Mouse (Mus musculus): ENCODE data around the gene Olfr447. TPM values are rescaled to one million over a fixed set of nuclear protein-coding genes. Genes with fewer than 3 reads are reported as not detected.

The Olfr447 gene
- polyA plus RNA-seq, 1 experiment from 2014 or later, result not detected

DNA sequence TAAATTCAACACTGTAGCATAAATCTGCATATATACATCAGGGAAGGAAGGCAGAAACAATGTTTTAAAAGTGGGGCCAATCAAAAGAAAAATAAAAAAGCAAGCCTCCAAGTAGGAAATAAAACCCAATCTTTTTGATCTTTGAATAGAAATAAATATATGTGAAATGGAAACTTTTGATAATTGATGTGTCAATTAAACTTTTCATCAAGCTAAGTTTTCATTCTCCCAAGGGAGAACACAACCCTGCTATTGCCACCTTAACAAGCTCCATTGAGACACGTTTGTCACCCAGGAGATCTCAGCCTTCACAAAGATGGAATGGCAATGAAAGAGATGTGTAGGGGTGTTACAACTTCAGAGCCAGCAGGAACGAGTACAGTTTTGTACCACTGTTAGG is 12.4 kb downstream of the Olfr447 start, which contains the start of gene Olfr446:
Gene Olfr446, plus strand, starts transcription at position 301 of the 400 bp plus-strand sequence.
- H3K4me3 ChIP-seq (ENCODE audit: low read depth, low read length), result no peak within 1 kb of the TSS
- H3K36me3 ChIP-seq (ENCODE audit: control insufficient read depth, insufficient read depth, low read length), result no peaks in the 10 kb centered on the region
- no peak within 1 kb of the TSS for H3K4me2 ChIP-seq (replicated peaks; ENCODE audit: low read depth)
- no peak within 1 kb of the TSS for H3K27ac ChIP-seq (replicated peaks)
- no peak for ATAC-seq (ENCODE audit: low FRiP score, low TSS enrichment)
- H3K9me3 ChIP-seq (ENCODE audit: control insufficient read depth, low read length), result no peaks in the 10 kb centered on the region
- WGBS, result 63% methylated on average over 2 of the region's 2 CpGs
- TF ChIP-seq EP300 (optimal IDR thresholded peaks at IDR 0.05) (no peak), CTCF (IDR thresholded peaks at IDR 0.05; ENCODE audit: low read depth) (no peak)
- no peak for DNase-seq (ENCODE audit: low spot score)
- no peak within 1 kb of the TSS for H3K9ac ChIP-seq (ENCODE audit: low read length)
- H3K27me3 ChIP-seq (ENCODE audit: control insufficient read depth, insufficient read depth, low read length), result no peaks in the 10 kb centered on the region
- no peaks in the 10 kb centered on the region for H3K4me1 ChIP-seq (replicated peaks; ENCODE audit: control insufficient read depth, insufficient read depth)

DNA sequence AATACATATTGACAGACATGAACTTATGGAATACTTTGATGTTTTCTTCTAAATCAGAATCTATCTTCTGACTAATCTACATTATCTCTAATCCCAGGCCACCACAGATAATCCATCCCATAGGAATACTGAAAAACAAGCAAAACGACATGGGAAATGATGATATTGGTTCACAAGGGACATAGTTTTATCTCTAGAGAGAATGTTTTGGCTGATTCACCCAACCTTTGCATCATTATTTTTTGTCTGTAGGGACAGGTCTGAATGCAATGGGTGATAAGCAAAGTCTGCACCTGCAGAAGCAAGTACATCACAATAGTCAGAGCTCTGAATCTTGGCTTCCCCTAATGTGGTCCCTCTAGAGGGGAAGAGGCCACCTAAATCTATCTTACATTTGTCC is 40.1 kb downstream of the Olfr447 start, which contains the start of gene Olfr444:
Gene Olfr444, plus strand, starts transcription at position 301 of the 400 bp plus-strand sequence.
- no peak for DNase-seq (ENCODE audit: low spot score)
- no peak within 1 kb of the TSS for H3K4me3 ChIP-seq (ENCODE audit: low read depth, low read length)
- H3K36me3 ChIP-seq (ENCODE audit: control insufficient read depth, insufficient read depth, low read length), result no peaks in the 10 kb centered on the region
- H3K27me3 ChIP-seq (ENCODE audit: control insufficient read depth, insufficient read depth, low read length), result no peaks in the 10 kb centered on the region
- 79% methylated on average over 1 of the region's 1 CpGs for WGBS
- no peak within 1 kb of the TSS for H3K27ac ChIP-seq (replicated peaks)
- no peaks in the 10 kb centered on the region for H3K9me3 ChIP-seq (ENCODE audit: control insufficient read depth, low read length)
- H3K9ac ChIP-seq (ENCODE audit: low read length), result no peak within 1 kb of the TSS
- ATAC-seq (ENCODE audit: low FRiP score, low TSS enrichment), result no peak
- no peak within 1 kb of the TSS for H3K4me2 ChIP-seq (replicated peaks; ENCODE audit: low read depth)
- H3K4me1 ChIP-seq (replicated peaks; ENCODE audit: control insufficient read depth, insufficient read depth), result no peaks in the 10 kb centered on the region
- no peak for TF ChIP-seq EP300 (optimal IDR thresholded peaks at IDR 0.05)

Other genes with a start within 250 kb of the Olfr447 start
- 32.9 and 35.6 TPM in 2 replicates for gene Tcaf1, start 198.8 kb upstream of the Olfr447 start, polyA plus RNA-seq (2015; fragmentation: Nextera tagmentation; extraction: Ambion mirVana)
- not detected in 2 replicates for gene Olfr453, start 169.5 kb upstream of the Olfr447 start, polyA plus RNA-seq (2015; fragmentation: Nextera tagmentation; extraction: Ambion mirVana)
- gene Olfr38, start 152.5 kb upstream of the Olfr447 start, polyA plus RNA-seq (2015; fragmentation: Nextera tagmentation; extraction: Ambion mirVana), result not detected in 2 replicates
- gene Olfr452, start 123.8 kb upstream of the Olfr447 start, polyA plus RNA-seq (2015; fragmentation: Nextera tagmentation; extraction: Ambion mirVana), result not detected in 2 replicates
- gene Olfr450, start 96.9 kb upstream of the Olfr447 start, polyA plus RNA-seq (2015; fragmentation: Nextera tagmentation; extraction: Ambion mirVana), result not detected in 2 replicates
- gene Olfr449, start 74.5 kb upstream of the Olfr447 start, polyA plus RNA-seq (2015; fragmentation: Nextera tagmentation; extraction: Ambion mirVana), result not detected in 2 replicates
- gene Olfr448, start 18.4 kb upstream of the Olfr447 start, polyA plus RNA-seq (2015; fragmentation: Nextera tagmentation; extraction: Ambion mirVana), result not detected in 2 replicates
- not detected in 2 replicates for gene Olfr446, start 12.5 kb downstream of the Olfr447 start, polyA plus RNA-seq (2015; fragmentation: Nextera tagmentation; extraction: Ambion mirVana)
- gene Olfr444, start 40.2 kb downstream of the Olfr447 start, polyA plus RNA-seq (2015; fragmentation: Nextera tagmentation; extraction: Ambion mirVana), result not detected in 2 replicates
- gene Olfr441, start 197.5 kb downstream of the Olfr447 start, polyA plus RNA-seq (2015; fragmentation: Nextera tagmentation; extraction: Ambion mirVana), result 0.04 TPM in 1 of 2 replicates, not detected in the other
- 0.02 TPM in 1 of 2 replicates, not detected in the other for gene Olfr237-ps1, start 237.7 kb downstream of the Olfr447 start, polyA plus RNA-seq (2015; fragmentation: Nextera tagmentation; extraction: Ambion mirVana)